Mouse (Mus musculus) cerebellum, postnatal 4 days (tissue): Measurements from ENCODE around the gene Grn.

Experiments
- DNase-seq, 2 experiments: peaks; one replicate each; pipeline ENCODE4 v3.0.0; 2022; ENCODE audit warnings: low spot score in 2 of 2, mixed read lengths in 1 of 2

Grn gene

DNA sequence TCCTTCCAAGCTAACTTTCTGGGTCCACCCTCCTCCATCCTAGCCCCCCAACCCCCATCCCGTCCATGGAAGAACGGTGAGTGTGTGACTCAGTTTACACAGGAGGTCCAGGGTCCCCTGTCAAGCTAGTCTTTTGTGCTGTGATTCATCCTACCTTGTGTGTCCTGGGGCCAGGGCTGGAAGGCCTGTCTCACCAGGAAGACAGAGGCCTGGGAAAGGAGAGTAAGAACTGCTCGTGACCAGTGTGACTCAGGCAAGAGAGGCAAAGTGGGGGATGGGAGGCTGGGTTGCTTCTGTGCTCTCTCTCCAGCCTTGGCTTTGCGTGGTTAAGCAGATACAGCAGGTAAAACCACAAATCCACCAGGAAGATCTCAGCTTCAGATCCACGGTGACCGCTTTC lies 5.4 kb upstream of the Grn start:
- no peak for DNase-seq

DNA sequence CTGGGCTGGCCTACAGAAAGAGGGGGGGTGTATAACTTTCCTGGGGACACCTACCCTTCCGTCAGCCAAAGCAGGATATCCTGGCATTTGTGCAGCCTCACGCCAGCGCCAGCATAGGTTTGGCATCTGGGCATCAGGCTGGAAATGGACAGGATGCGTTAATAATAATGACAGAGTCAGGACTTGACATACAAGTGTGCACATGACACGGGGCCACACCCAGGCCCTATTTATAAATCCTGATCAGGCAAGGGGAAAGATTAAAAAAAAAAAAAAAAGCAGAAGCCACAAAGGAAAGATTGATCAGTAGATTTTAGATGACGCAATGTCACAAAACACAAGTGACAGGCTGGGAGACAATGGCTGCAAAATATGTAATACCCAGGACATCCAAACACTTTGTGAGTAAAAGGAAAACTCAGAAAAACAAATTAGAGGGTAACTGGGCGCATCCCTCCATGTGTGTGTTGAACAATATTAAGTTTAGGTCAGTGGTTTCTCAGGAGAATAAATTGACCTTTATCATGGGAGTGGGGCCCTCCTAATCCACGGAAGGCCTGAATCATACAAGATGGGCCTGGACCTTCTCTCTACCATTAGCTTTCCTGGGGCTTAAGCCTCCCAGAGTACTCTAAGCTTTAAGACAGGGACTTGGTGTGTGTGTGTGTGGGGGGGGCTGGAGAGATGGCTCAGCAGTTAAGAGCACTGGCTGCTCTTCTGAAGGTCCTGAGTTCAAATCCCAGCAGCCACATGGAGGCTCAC lies 4.4 kb upstream of the Grn start:
- no peak for DNase-seq

DNA sequence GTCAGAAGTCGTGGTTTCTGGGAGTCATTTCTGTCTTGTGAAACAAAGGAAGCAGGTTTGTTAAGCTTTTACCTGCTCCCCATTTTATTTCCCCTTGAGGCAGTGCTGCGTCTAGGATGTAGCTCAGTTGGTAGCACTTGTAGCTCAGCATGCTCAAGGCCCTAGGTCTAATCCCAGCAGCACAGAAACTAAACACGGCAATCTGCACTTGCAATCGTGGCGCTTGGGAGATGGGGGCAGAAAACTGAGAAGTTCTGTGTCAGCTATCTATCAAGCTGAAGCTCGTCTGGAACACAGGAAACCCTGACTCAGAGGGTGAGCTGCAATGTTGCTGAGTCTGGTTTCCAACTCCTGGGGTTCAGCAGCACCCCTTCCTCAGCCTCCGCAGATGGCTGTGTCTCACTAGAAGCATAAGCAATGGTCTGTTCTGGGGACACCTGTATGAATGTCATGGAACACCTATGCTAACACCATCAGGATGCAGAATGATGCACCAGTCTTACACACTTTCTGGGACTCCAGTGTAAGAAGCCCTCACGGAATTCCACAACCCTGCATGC lies 1.1 kb upstream of the Grn start:
- DNase-seq = no peak

GRCm38 (mm10) chr11:102429551-102429950 lies 564 bp upstream of the Grn start:
- DNase-seq = no peak

- peak in 1 of 2 experiments; percentile 77 for DNase-seq
Observed at GRCm38 (mm10) chr11:102431018-102431645, 1.0 kb downstream of the Grn start.

GRCm38 (mm10) chr11:102431728-102432114 lies 1.6 kb downstream of the Grn start:
- DNase-seq = no peak

DNA sequence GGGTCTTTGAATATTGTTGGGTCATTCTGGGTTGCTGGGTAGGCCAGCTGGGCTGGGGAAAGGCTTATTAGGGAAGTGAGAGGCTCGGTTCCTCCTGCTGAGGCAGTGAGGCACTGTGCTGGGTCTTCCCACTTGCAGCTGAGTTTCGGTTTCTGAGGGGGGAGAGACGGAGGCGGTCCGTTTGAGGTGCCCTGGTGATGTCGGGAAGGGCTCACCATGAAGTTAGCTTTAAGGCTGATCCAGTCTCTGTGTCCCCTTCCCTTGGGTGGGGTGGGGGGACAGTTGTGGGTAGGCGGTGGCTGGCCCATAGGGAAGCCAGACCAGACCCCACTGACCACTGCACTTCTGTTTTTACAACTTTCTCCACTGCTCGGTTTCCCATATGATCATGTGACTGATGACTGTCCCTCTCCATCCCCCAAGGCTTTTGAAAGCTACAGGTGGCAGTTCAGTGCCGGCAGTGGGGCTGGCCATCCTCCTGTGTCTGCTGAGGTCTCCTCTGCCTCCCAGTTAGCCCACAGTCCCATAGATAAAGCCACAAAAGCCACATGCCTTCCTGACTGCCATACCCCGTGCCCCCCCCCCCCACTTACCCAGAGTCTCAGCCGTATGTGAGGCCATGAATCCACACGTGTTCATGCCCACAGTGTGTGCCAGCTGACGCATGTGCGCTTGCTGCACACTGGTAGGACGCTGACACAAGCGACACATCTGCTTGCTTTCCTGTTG lies 2.2 kb downstream of the Grn start:
- DNase-seq = no peak

- DNase-seq = no peak
Observed at GRCm38 (mm10) chr11:102432896-102433295, 2.8 kb downstream of the Grn start.

DNA sequence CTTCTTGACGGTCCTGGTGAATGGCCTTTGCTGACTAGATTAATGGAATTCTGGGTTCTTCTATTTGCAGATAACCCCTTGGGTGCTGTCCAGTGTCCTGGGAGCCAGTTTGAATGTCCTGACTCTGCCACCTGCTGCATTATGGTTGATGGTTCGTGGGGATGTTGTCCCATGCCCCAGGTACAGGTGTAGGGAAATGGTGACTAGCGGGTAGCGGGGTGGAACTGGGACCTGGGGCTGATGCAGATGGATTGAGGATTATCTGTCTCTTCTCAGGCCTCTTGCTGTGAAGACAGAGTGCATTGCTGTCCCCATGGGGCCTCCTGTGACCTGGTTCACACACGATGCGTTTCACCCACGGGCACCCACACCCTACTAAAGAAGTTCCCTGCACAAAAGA lies 3.8 kb downstream of the Grn start:
- DNase-seq = no peak

- DNase-seq = peak; percentile 86 to 91
Observed at GRCm38 (mm10) chr11:102434406-102434805, 4.3 kb downstream of the Grn start.

GRCm38 (mm10) chr11:102434816-102435705 lies 4.9 kb downstream of the Grn start:
- no peak for DNase-seq

DNA sequence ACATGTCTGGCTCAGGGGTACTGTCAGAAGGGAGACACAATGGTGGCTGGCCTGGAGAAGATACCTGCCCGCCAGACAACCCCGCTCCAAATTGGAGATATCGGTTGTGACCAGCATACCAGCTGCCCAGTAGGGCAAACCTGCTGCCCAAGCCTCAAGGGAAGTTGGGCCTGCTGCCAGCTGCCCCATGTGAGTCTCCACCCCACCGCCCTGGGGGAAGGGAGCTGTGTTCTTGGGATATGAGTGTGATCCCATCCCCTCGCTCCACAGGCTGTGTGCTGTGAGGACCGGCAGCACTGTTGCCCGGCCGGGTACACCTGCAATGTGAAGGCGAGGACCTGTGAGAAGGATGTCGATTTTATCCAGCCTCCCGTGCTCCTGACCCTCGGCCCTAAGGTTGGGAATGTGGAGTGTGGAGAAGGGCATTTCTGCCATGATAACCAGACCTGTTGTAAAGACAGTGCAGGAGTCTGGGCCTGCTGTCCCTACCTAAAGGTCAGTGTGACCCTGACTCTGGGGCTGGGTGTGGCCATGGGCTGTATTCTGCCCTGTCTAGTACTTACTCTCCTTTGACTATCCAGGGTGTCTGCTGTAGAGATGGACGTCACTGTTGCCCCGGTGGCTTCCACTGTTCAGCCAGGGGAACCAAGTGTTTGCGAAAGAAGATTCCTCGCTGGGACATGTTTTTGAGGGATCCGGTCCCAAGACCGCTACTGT lies 5.8 kb downstream of the Grn start:
- no peak for DNase-seq

DNA sequence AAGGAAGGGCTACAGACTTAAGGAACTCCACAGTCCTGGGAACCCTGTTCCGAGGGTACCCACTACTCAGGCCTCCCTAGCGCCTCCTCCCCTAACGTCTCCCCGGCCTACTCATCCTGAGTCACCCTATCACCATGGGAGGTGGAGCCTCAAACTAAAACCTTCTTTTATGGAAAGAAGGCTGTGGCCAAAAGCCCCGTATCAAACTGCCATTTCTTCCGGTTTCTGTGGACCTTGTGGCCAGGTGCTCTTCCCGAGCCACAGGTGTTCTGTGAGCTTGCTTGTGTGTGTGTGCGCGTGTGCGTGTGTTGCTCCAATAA lies 6.3 kb downstream of the Grn start:
- no peak for DNase-seq

- DNase-seq = peak in 1 of 2 experiments; percentile 73
Observed at GRCm38 (mm10) chr11:102437120-102438061, 7.3 kb downstream of the Grn start.

- DNase-seq = peak; percentile 94 to 98
Observed at GRCm38 (mm10) chr11:102438212-102439092, 8.3 kb downstream of the Grn start.

GRCm38 (mm10) chr11:102439093-102440082 lies 9.3 kb downstream of the Grn start:
- no peak for DNase-seq

DNA sequence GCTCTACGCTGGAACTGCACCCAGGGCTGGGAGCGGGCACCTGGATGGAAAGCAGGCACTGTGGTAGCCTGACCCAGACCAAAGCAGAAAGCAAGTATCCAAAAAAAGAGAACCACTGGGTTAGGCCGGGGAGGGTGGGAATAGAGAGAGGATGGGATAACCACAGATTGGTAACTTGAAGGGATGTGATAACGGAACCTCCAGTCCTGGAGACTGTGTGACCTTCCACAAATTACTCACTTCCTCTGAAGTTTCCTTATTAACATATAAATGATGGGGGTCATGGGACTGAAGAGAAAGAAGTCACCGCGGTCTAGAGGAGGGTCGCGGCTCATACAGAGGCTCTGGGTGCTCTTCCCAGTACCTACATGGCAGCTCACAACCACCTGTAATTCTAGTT lies 10.1 kb downstream of the Grn start:
- DNase-seq = no peak

- DNase-seq = no peak
Observed at GRCm38 (mm10) chr11:102441434-102441833, 11.3 kb downstream of the Grn start.
